Mouse (Mus musculus) embryonic facial prominence, embryonic 10.5 days (tissue): Measurements from ENCODE around the gene Sh3gl1. TPM values are rescaled to one million over a fixed set of nuclear protein-coding genes. Genes with fewer than 3 reads are reported as not detected.

ENCODE experiments used
- polyA plus RNA-seq: library from polyadenylated mRNA; unstranded; fragments of >200 nt; fragmentation: Nextera tagmentation; extraction: Ambion mirVana; gene quantifications from 2 replicates; pipeline ENCODE4 v1.2.1, GENCODE M21; 2016

Gene Sh3gl1
- polyA plus RNA-seq, 1 experiment from 2014 or later = 173 TPM

Other genes with a start within 250 kb of the Sh3gl1 start
- gene Zfp119a, start 157.7 kb downstream of the Sh3gl1 start, polyA plus RNA-seq = 9.4 and 10.2 TPM in 2 replicates
- 13.5 and 15.8 TPM in 2 replicates for gene Zfp959, start 144.5 kb downstream of the Sh3gl1 start, polyA plus RNA-seq
- gene Zfp119b, start 87.1 kb downstream of the Sh3gl1 start, polyA plus RNA-seq = 4.1 and 4.7 TPM in 2 replicates
- gene Ebi3, start 84.0 kb downstream of the Sh3gl1 start, polyA plus RNA-seq = 0.98 and 1.4 TPM in 2 replicates
- 28.7 and 32.0 TPM in 2 replicates for gene Yju2, start 77.5 kb downstream of the Sh3gl1 start, polyA plus RNA-seq
- gene Shd, start 66.2 kb downstream of the Sh3gl1 start, polyA plus RNA-seq = 32.8 and 39.1 TPM in 2 replicates
- 63.3 and 69.4 TPM in 2 replicates for gene Fsd1, start 50.1 kb downstream of the Sh3gl1 start, polyA plus RNA-seq
- gene Stap2, start 31.1 kb downstream of the Sh3gl1 start, polyA plus RNA-seq = 8.2 and 8.8 TPM in 2 replicates
- gene Mpnd, start 30.9 kb downstream of the Sh3gl1 start, polyA plus RNA-seq = 126 and 135 TPM in 2 replicates
- 50.7 and 52.3 TPM in 2 replicates for gene Chaf1a, start 3.8 kb upstream of the Sh3gl1 start, polyA plus RNA-seq
- gene Ubxn6, start 38.4 kb upstream of the Sh3gl1 start, polyA plus RNA-seq = 35.0 and 36.8 TPM in 2 replicates
- 195 and 197 TPM in 2 replicates for gene Hdgfl2, start 43.0 kb upstream of the Sh3gl1 start, polyA plus RNA-seq
- 0.05 TPM in 2 replicates for gene Plin4, start 73.2 kb upstream of the Sh3gl1 start, polyA plus RNA-seq
- gene Plin5, start 81.0 kb upstream of the Sh3gl1 start, polyA plus RNA-seq = 0.47 and 0.48 TPM in 2 replicates
- gene Lrg1, start 85.4 kb upstream of the Sh3gl1 start, polyA plus RNA-seq = 0.10 TPM in 1 of 2 replicates, not detected in the other
- gene Sema6b, start 103.7 kb upstream of the Sh3gl1 start, polyA plus RNA-seq = 1.0 and 1.1 TPM in 2 replicates
- gene Tnfaip8l1, start 125.8 kb upstream of the Sh3gl1 start, polyA plus RNA-seq = 10.3 and 11.7 TPM in 2 replicates
- gene Mydgf, start 147.3 kb upstream of the Sh3gl1 start, polyA plus RNA-seq = 71.0 and 71.3 TPM in 2 replicates
- gene Dpp9, start 182.3 kb upstream of the Sh3gl1 start, polyA plus RNA-seq = 48.3 and 50.2 TPM in 2 replicates
- gene Fem1a, start 220.2 kb upstream of the Sh3gl1 start, polyA plus RNA-seq = 12.5 and 13.2 TPM in 2 replicates
- gene Ticam1, start 240.2 kb upstream of the Sh3gl1 start, polyA plus RNA-seq = 3.2 and 3.7 TPM in 2 replicates